Mouse (Mus musculus): ENCODE data around the gene Higd2a. TPM values are rescaled to one million over a fixed set of nuclear protein-coding genes. Genes with fewer than 3 reads are reported as not detected.
A peak's percentile ranks its signal among the peaks of the same experiment; 100 is the strongest.

Gene Higd2a
- polyA plus RNA-seq, 1 experiment from 2014 or later = 192 TPM

GRCm38 (mm10) chr13:54574854-54575481 lies 15.0 kb upstream of the Higd2a start, which contains the start of gene Arl10:
Gene Arl10, plus strand, starts transcription at chr13:54575015.
- Histone ChIP-seq H3K9ac (ENCODE audit: low read length) (peak within 1 kb of the TSS; percentile 95), H3K9me3 (ENCODE audit: control insufficient read depth, low read length) (no peaks in the 10 kb centered on the region), H3K36me3 (ENCODE audit: control insufficient read depth, insufficient read depth, low read length) (peaks cover 9% of the 10 kb centered on the region), H3K27ac (ENCODE audit: low read length) (peak within 1 kb of the TSS; percentile 69), H3K4me1 (replicated peaks; ENCODE audit: control insufficient read depth, insufficient read depth, low read length) (peaks cover 15% of the 10 kb centered on the region), H3K27me3 (ENCODE audit: control insufficient read depth, insufficient read depth, low read depth, low read length) (no peaks in the 10 kb centered on the region), H3K4me3 (ENCODE audit: low read length) (peak within 1 kb of the TSS; percentile 87), H3K4me2 (ENCODE audit: low read depth, low read length) (peak within 1 kb of the TSS; percentile 95)
- peak; percentile 94 for ATAC-seq (ENCODE audit: low read depth)
- 0% methylated on average over 55 of the region's 55 CpGs for WGBS

DNA sequence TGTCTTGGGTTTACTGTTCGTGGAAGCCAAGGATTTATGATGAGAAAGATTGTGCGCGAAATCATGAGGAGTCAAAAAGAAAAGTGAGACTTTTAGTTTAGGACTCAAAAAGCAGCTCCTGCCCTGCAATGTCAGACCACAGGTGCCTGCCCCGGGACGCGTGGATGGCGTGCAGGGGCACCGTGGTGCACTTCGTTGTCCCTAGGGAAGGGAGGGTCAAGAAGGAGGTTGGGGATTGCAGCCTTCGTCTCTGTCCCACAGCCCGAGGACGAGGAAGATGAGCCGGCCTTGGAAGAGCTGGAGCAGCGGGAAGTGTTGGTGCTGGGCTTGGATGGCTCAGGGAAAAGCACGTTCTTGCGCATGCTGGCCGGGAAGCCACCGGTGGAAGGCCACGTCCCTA lies 14.5 kb upstream of the Higd2a start:
- no peaks in the 10 kb centered on the region for H3K9me3 ChIP-seq (ENCODE audit: control insufficient read depth, low read length)
- peak overlapping the region; percentile 95 for H3K9ac ChIP-seq (ENCODE audit: low read length)
- H3K27ac ChIP-seq (ENCODE audit: low read length) = peak overlapping the region; percentile 69
- WGBS = under 1% methylated on average over 19 of the region's 19 CpGs
- H3K4me1 ChIP-seq (replicated peaks; ENCODE audit: control insufficient read depth, insufficient read depth, low read length) = peaks cover 15% of the 10 kb centered on the region
- H3K27me3 ChIP-seq (ENCODE audit: control insufficient read depth, insufficient read depth, low read depth, low read length) = no peaks in the 10 kb centered on the region
- H3K36me3 ChIP-seq (ENCODE audit: control insufficient read depth, insufficient read depth, low read length) = peaks cover 9% of the 10 kb centered on the region
- peak; percentile 29 for ATAC-seq (ENCODE audit: low read depth)
- H3K4me2 ChIP-seq (ENCODE audit: low read depth, low read length) = peak overlapping the region; percentile 95
- peak overlapping the region; percentile 87 for H3K4me3 ChIP-seq (ENCODE audit: low read length)

DNA sequence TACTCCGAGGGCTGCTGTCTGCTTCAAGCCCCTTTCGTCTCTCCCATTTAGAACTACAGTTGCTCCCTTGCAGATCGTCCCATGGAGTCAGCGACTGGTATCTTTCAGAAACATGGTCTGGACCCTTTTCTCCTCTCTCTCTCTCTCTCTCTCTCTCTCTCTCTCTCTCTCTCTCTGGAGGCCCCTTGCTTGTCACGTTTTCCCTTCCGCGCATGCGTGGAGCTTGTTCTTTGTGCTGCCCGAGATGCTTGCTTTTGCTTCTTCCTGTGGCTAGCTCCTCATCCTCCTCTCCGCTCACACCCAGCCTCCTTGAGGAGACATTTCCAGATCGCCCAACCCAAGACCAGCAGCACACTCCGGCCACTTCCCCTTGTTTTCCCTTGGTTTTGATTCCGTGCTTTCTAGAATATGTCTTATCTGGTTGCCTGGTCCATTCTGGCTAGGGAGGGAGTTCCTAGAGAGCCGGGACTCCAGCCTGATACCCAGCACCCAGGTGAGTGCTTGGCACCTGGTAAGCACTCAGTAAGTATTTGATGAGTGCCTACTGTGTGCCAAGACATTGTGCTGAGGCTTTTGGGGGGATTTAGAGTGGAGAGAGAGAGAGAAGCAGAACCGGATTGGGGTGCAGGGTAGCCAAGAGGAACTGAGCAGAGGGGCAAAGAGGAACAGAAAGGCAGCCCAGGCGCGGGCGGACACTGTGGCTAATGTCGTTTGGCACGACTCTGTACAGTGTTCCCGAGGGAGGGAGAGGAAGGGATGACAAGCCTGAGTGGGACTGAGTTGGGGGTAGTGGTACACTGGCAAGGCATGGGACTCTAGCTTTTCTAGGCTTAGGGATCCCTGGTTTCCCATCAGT lies 12.1 kb upstream of the Higd2a start:
- Histone ChIP-seq H3K9me3 (ENCODE audit: control insufficient read depth, low read length) (no peaks in the 10 kb centered on the region), H3K4me2 (ENCODE audit: low read depth, low read length) (no peak overlapping the region), H3K4me1 (replicated peaks; ENCODE audit: control insufficient read depth, insufficient read depth, low read length) (peaks cover 20% of the 10 kb centered on the region), H3K4me3 (ENCODE audit: low read length) (no peak overlapping the region), H3K36me3 (ENCODE audit: control insufficient read depth, insufficient read depth, low read length) (peaks cover 13% of the 10 kb centered on the region), H3K9ac (ENCODE audit: low read length) (no peak overlapping the region), H3K27me3 (ENCODE audit: control insufficient read depth, insufficient read depth, low read depth, low read length) (no peaks in the 10 kb centered on the region), H3K27ac (ENCODE audit: low read length) (no peak overlapping the region)
- ATAC-seq (ENCODE audit: low read depth) = no peak
- 77% methylated on average over 21 of the region's 21 CpGs for WGBS

GRCm38 (mm10) chr13:54581385-54581784 lies 8.6 kb upstream of the Higd2a start:
- Histone ChIP-seq H3K27ac (ENCODE audit: low read length) (peak overlapping the region; percentile 19; the same call in 1 of the 2 replicates), H3K36me3 (ENCODE audit: control insufficient read depth, insufficient read depth, low read length) (peaks cover 27% of the 10 kb centered on the region), H3K4me3 (ENCODE audit: low read length) (no peak overlapping the region), H3K27me3 (ENCODE audit: control insufficient read depth, insufficient read depth, low read depth, low read length) (no peaks in the 10 kb centered on the region), H3K4me1 (replicated peaks; ENCODE audit: control insufficient read depth, insufficient read depth, low read length) (peaks cover 9% of the 10 kb centered on the region), H3K9me3 (ENCODE audit: control insufficient read depth, low read length) (no peaks in the 10 kb centered on the region), H3K4me2 (ENCODE audit: low read depth, low read length) (no peak overlapping the region), H3K9ac (ENCODE audit: low read length) (no peak overlapping the region)
- ATAC-seq (ENCODE audit: low read depth) = peak; percentile 48
- WGBS = 41% methylated on average over 2 of the region's 2 CpGs

DNA sequence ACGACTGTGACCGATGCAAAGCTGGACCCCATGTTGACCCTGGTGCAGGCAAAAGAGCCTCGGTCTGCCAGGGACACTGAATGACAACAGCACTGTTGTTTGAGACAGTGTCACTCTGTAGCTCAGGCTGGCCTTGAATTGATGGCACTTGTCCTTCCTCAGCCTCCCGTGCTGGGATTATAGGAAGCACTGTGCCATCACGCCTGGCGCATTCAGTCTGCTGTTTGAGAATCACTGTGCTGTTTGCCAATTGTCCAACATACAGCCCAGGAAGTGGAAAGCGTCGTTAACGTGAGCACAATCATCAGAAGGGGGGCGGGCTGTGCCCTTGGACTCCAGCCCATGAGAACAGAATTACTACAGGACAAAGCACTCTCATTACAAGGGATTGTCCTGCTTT lies 7.9 kb upstream of the Higd2a start:
- ATAC-seq (ENCODE audit: low read depth) = no peak
- H3K27ac ChIP-seq (ENCODE audit: low read length) = no peak overlapping the region
- H3K9ac ChIP-seq (ENCODE audit: low read length) = no peak overlapping the region
- H3K9me3 ChIP-seq (ENCODE audit: control insufficient read depth, low read length) = no peaks in the 10 kb centered on the region
- H3K27me3 ChIP-seq (ENCODE audit: control insufficient read depth, insufficient read depth, low read depth, low read length) = no peaks in the 10 kb centered on the region
- no peak overlapping the region for H3K4me3 ChIP-seq (ENCODE audit: low read length)
- 53% methylated on average over 10 of the region's 10 CpGs for WGBS
- H3K4me1 ChIP-seq (replicated peaks; ENCODE audit: control insufficient read depth, insufficient read depth, low read length) = peaks cover 5% of the 10 kb centered on the region; the same call in 1 of the 2 replicates
- no peak overlapping the region for H3K4me2 ChIP-seq (ENCODE audit: low read depth, low read length)
- H3K36me3 ChIP-seq (ENCODE audit: control insufficient read depth, insufficient read depth, low read length) = peaks cover 27% of the 10 kb centered on the region

- H3K36me3 ChIP-seq (ENCODE audit: control insufficient read depth, insufficient read depth, low read length) = peaks cover 27% of the 10 kb centered on the region
Observed at GRCm38 (mm10) chr13:54582860-54583259, 7.1 kb upstream of the Higd2a start.

GRCm38 (mm10) chr13:54585831-54586230 lies 4.2 kb upstream of the Higd2a start:
- WGBS = 71% methylated on average over 11 of the region's 11 CpGs
- Histone ChIP-seq H3K27ac (ENCODE audit: low read length) (no peak overlapping the region), H3K4me2 (ENCODE audit: low read depth, low read length) (no peak overlapping the region), H3K9ac (ENCODE audit: low read length) (no peak overlapping the region), H3K27me3 (ENCODE audit: control insufficient read depth, insufficient read depth, low read depth, low read length) (no peaks in the 10 kb centered on the region), H3K9me3 (ENCODE audit: control insufficient read depth, low read length) (no peaks in the 10 kb centered on the region), H3K36me3 (ENCODE audit: control insufficient read depth, insufficient read depth, low read length) (peaks cover 16% of the 10 kb centered on the region), H3K4me3 (ENCODE audit: low read length) (no peak overlapping the region), H3K4me1 (replicated peaks; ENCODE audit: control insufficient read depth, insufficient read depth, low read length) (peaks cover 9% of the 10 kb centered on the region)
- ATAC-seq (ENCODE audit: low read depth) = no peak

More at GRCm38 (mm10) chr13:54582860-54583259, 7.1 kb upstream of the Higd2a start:
- Histone ChIP-seq H3K27me3 (ENCODE audit: control insufficient read depth, insufficient read depth, low read depth, low read length) (no peaks in the 10 kb centered on the region), H3K27ac (ENCODE audit: low read length) (no peak overlapping the region), H3K9me3 (ENCODE audit: control insufficient read depth, low read length) (no peaks in the 10 kb centered on the region), H3K4me1 (replicated peaks; ENCODE audit: control insufficient read depth, insufficient read depth, low read length) (peaks cover 5% of the 10 kb centered on the region; the same call in 1 of the 2 replicates), H3K4me2 (ENCODE audit: low read depth, low read length) (no peak overlapping the region), H3K4me3 (ENCODE audit: low read length) (no peak overlapping the region), H3K9ac (ENCODE audit: low read length) (no peak overlapping the region)
- no peak for ATAC-seq (ENCODE audit: low read depth)
- WGBS = 77% methylated on average over 5 of the region's 5 CpGs

GRCm38 (mm10) chr13:54589414-54589995 lies 502 bp upstream of the Higd2a start:
- Histone ChIP-seq H3K36me3 (ENCODE audit: control insufficient read depth, insufficient read depth, low read length) (peaks cover 5% of the 10 kb centered on the region; the same call in 1 of the 2 replicates), H3K9me3 (ENCODE audit: control insufficient read depth, low read length) (no peaks in the 10 kb centered on the region), H3K4me3 (ENCODE audit: low read length) (peak overlapping the region; percentile 90), H3K27me3 (ENCODE audit: control insufficient read depth, insufficient read depth, low read depth, low read length) (no peaks in the 10 kb centered on the region), H3K27ac (ENCODE audit: low read length) (peak overlapping the region; percentile 40; the same call in 1 of the 2 replicates), H3K9ac (ENCODE audit: low read length) (peak overlapping the region; percentile 77), H3K4me2 (ENCODE audit: low read depth, low read length) (peak overlapping the region; percentile 67), H3K4me1 (replicated peaks; ENCODE audit: control insufficient read depth, insufficient read depth, low read length) (peaks cover 11% of the 10 kb centered on the region)
- ATAC-seq (ENCODE audit: low read depth) = no peak; the same call in none of the 2 replicates
- 1% methylated on average over 23 of the region's 24 CpGs for WGBS
